Mouse (Mus musculus) cerebellum, adult 2 months (tissue): Measurements from ENCODE around the gene Popdc2. TPM values are rescaled to one million over a fixed set of nuclear protein-coding genes. Genes with fewer than 3 reads are reported as not detected.
"Not testable (repeated sequence)": the region's sequence is repeated elsewhere in the genome, so short reads cannot be mapped to it uniquely, and the experiment has no call there.

ENCODE experiments used
- DNase-seq, 2 experiments: peaks; one replicate each; pipeline ENCODE4 v3.0.0; 2021
- H3K27ac ChIP-seq: fragments of 200-500 bp; 2 replicates; pipeline ENCODE4 v1.5.1; 2012; ENCODE audit warnings: low read length, control low read depth, inconsistent platforms; ENCODE audit not compliant: insufficient read depth
- H3K27me3 ChIP-seq: fragments of 200-500 bp; 2 replicates; pipeline ENCODE4 v1.6.1; 2012; ENCODE audit warnings: inconsistent platforms, mild to moderate bottlenecking, low read length, moderate library complexity; ENCODE audit not compliant: control insufficient read depth, insufficient read depth
- H3K4me1 ChIP-seq: fragments of 200-500 bp; 2 replicates; pipeline ENCODE4 v1.6.1; 2011; ENCODE audit warnings: low read length; ENCODE audit not compliant: control insufficient read depth, insufficient read depth
- H3K4me3 ChIP-seq: fragments of 200-500 bp; replicated peaks from 2 replicates; pipeline ENCODE3; 2011; ENCODE audit warnings: mild to moderate bottlenecking, low read depth, low read length, control low read depth; ENCODE audit not compliant: insufficient read depth
- CTCF ChIP-seq: fragments of 200-500 bp; IDR thresholded peaks from 2 replicates; pipeline ENCODE4 v1.5.1; 2011; ENCODE audit warnings: low read depth, mild to moderate bottlenecking, control low read depth, low read length, moderate library complexity, borderline replicate concordance; ENCODE audit not compliant: insufficient read depth
- POLR2A ChIP-seq: fragments of 200-500 bp; IDR thresholded peaks from 2 replicates; pipeline ENCODE4 v1.6.1; 2011; ENCODE audit warnings: low read length, control low read depth, borderline replicate concordance; ENCODE audit not compliant: insufficient read depth
- WGBS: fragments of 180-500 bp; shearing (Covaris S2); methylation state at CpG from one replicate; pipeline ENCODE4 v1.1.7; 2018; 5-methylcytosine and 5-hydroxymethylcytosine counted together
- polyA plus RNA-seq: library from polyadenylated mRNA; depleted of rRNA; stranded (reverse); fragments of >200 nt; gene quantifications from 2 replicates; pipeline ENCODE4 v1.2.3, GENCODE M21; 2012; rRNA removed

Popdc2 gene
- polyA plus RNA-seq = 0.31 and 0.36 TPM in 2 replicates

DNA sequence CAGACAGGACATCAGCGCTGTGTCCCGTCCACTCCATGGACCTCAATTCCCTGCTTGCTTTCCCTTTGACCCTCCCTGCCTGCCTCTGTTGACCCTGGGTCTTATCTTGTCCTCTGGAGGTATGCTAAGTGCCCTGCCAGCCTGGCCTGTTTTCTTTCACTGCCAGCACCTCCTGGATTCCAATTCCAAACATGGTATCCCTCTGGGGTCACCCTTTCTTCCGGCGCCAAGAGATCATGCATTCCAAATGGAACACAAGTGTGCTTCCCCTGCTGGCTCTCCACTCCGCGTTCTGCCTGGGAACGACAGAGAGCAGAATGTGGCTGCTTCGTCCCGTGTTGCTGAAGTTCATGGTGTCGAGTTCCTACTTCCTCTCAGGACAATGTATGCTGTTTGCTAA, at the start of gene Popdc2:
TSS of gene Popdc2 (plus strand) at position 277 of the 400 bp plus-strand sequence.
- no peaks in the 10 kb centered on the region for H3K4me1 ChIP-seq
- no peak for DNase-seq
- no peaks in the 10 kb centered on the region for H3K27me3 ChIP-seq
- WGBS = 33% methylated on average over 10 of the region's 10 CpGs
- no peak for TF ChIP-seq CTCF
- TF ChIP-seq POLR2A = no peak
- H3K4me3 ChIP-seq = no peak within 1 kb of the TSS
- H3K27ac ChIP-seq = no peak within 1 kb of the TSS

DNA sequence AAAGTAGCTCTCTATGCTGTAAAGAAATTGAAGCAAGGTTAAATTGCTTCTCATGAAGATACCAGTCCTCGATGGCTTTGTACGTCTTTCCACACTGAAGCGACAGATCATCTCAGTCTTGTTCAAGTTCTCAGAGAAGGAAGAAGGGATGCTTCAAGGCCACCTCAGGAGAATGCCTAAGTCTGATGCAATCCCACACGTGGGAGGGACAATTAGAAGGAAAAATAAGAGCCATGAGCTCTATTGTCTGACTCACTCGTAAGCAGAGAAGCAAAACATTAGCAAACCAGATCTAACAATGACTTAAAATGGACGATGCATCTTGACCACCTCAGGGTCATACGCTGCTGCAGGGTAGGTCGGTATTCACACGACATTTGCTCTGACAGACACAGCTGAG, 43.5 kb upstream of the Popdc2 start:
- DNase-seq = no peak
- WGBS = 77% methylated on average over 9 of the region's 9 CpGs
- no peak overlapping the region for H3K4me3 ChIP-seq
- no peaks in the 10 kb centered on the region for H3K4me1 ChIP-seq
- no peak for TF ChIP-seq POLR2A
- TF ChIP-seq CTCF = no peak
- H3K27ac ChIP-seq = no peak overlapping the region
- peaks cover 1% of the 10 kb centered on the region; the same call in 1 of the 2 replicates for H3K27me3 ChIP-seq

DNA sequence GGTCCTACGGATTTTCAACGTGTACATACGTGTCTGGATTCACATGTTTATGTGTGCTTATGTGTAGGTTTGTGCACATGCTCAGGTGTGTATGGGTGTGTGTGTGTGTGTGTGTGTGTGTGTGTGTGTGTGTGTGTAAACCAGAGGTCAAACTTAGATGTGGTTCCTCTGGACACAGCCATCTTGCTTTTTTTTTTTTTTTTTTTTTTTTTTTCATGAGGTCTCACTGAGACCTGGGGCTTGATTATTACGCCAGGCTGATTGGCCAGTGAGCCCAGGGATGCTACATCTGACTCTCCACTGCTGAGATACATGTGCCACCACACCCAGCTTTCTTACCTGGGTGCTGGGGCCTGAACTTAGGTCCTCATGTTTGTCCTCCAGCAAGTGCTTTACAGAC, 42.9 kb upstream of the Popdc2 start:
- WGBS = 85% methylated on average over 4 of the region's 4 CpGs
- Histone ChIP-seq H3K27me3 (peaks cover 1% of the 10 kb centered on the region; the same call in 1 of the 2 replicates), H3K27ac (no peak overlapping the region), H3K4me1 (no peaks in the 10 kb centered on the region), H3K4me3 (no peak overlapping the region)
- no peak for DNase-seq
- TF ChIP-seq CTCF (no peak), POLR2A (no peak)

DNA sequence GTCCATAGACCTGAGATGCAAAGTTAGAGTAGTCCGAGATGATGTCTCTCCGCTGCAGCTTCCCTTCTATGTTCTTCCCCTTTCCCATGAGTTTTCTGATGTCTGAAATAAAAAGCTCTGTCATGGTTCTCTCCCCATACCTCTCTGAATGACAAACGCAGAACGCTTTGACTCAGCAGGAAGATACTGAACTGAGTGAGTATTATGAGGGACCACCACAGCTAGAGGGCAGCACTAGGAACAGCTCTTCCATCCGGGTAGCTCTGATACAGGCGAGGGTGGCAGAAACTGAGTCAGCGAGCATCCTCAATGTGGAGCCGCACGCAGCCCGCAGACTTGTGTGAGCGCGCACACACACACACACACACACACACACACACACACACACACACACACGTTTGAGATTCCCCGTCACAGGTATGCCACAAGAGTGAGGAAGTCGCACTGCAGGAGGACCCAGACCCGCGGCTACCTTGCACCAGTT, 40.5 kb upstream of the Popdc2 start:
- H3K27me3 ChIP-seq = peaks cover 1% of the 10 kb centered on the region; the same call in 1 of the 2 replicates
- H3K27ac ChIP-seq = no peak overlapping the region
- WGBS = 23% methylated on average over 17 of the region's 17 CpGs
- TF ChIP-seq CTCF = peak; percentile 74; the same call in 1 of the 2 replicates
- no peak for TF ChIP-seq POLR2A
- peak overlapping the region; percentile 48 for H3K4me3 ChIP-seq
- no peaks in the 10 kb centered on the region for H3K4me1 ChIP-seq
- peak; percentile 61 to 63 for DNase-seq

DNA sequence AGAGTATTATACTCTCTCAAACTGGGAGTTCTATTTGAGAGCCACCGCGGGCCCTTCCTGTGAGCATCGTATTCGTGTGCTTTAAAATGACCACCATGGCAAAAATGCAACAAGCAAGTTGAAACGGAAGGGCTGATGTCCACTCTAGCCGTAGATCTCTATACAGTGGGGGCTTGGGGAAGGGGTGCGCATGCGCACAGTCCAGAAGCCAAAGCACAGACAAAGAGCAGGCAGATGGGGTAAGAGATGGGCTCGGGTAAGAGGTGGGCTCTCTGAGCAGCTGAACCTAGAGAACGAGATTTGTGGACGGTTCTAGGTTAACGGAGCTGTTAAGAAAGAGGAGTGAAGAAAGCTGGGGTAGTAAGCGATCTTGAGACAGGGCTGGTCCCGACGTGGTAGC, 37.7 kb upstream of the Popdc2 start:
- H3K27me3 ChIP-seq = peaks cover 1% of the 10 kb centered on the region; the same call in 1 of the 2 replicates
- no peak overlapping the region for H3K27ac ChIP-seq
- no peak overlapping the region for H3K4me3 ChIP-seq
- TF ChIP-seq POLR2A (no peak), CTCF (no peak)
- 93% methylated on average over 15 of the region's 15 CpGs for WGBS
- no peaks in the 10 kb centered on the region for H3K4me1 ChIP-seq
- no peak for DNase-seq

DNA sequence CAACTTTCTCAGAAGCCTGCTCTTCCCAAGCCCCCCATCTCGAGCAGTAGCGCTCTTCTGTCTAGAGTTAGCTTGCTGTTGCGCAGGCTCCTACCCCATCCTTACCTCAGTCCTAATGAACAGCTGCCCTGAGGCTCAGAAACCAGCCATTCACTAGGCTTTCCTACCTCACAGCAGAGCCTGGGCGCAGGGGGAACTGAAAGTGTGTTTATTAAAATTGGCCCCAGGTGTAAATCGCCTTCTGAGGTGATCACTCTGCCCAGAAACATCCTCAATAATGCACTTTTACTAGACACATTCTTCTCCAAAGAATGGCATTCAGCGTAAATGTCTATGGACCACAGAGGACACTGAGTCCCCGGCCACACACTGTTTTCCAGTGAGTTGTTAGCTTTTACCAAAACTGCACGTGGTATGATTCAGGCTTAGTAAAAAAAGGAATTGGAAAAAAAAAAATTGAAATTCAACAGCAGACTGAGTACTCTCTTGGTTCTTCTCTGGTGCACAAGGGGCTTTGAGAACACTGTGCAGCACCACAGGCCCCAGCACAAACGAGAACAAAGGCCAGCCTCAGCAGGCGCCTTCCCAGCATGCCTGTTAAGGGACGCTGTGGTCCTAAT, 35.1 kb upstream of the Popdc2 start:
- TF ChIP-seq POLR2A (no peak), CTCF (no peak)
- no peak overlapping the region for H3K4me3 ChIP-seq
- 70% methylated on average over 11 of the region's 11 CpGs for WGBS
- H3K4me1 ChIP-seq = no peaks in the 10 kb centered on the region
- no peak overlapping the region for H3K27ac ChIP-seq
- no peaks in the 10 kb centered on the region for H3K27me3 ChIP-seq
- DNase-seq = no peak

DNA sequence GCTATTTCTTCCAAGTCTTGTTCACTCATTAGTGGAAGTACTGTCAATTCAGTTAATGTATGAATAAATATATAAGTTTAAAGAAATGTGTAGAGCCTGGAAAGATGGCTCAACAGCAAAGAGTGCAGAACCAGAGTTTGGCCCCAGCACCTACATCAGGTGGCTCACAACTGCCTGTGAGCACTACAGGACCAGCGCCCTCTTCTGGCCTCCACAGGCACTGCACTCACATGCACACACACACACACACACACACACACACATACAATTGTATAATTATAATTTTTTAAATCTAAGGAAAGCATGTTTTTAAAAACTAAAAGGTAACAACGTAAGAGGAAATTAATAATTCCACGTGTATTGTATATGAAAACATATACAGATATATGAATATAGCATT, 32.7 kb upstream of the Popdc2 start:
- TF ChIP-seq POLR2A (no peak), CTCF (no peak)
- 91% methylated on average over 3 of the region's 3 CpGs for WGBS
- DNase-seq = no peak
- H3K4me1 ChIP-seq = no peaks in the 10 kb centered on the region
- no peak overlapping the region for H3K27ac ChIP-seq
- H3K27me3 ChIP-seq = no peaks in the 10 kb centered on the region
- no peak overlapping the region for H3K4me3 ChIP-seq

DNA sequence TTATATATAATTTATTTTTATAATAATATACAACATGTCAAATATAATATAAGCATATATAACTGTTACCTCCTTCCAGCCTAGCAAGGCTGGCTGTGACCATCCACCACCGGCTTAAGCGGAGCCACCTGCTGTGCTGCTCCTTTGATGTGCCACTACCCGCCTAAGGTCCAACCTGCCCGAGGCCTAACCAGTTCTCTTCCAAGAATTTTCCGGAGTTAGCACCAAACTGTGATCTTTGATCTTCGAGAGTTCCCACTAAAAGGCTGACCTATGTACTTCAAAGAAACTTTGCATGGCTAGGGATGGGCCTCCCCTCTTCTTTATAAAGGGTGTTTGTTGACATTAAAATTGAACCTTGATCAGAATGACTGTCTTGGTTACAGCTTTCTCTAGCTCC, 27.6 kb upstream of the Popdc2 start:
- no peak for TF ChIP-seq POLR2A
- no peak for TF ChIP-seq CTCF
- 52% methylated on average over 6 of the region's 6 CpGs for WGBS
- Histone ChIP-seq H3K4me3 (no peak overlapping the region), H3K4me1 (no peaks in the 10 kb centered on the region), H3K27ac (no peak overlapping the region), H3K27me3 (no peaks in the 10 kb centered on the region)
- no peak for DNase-seq

DNA sequence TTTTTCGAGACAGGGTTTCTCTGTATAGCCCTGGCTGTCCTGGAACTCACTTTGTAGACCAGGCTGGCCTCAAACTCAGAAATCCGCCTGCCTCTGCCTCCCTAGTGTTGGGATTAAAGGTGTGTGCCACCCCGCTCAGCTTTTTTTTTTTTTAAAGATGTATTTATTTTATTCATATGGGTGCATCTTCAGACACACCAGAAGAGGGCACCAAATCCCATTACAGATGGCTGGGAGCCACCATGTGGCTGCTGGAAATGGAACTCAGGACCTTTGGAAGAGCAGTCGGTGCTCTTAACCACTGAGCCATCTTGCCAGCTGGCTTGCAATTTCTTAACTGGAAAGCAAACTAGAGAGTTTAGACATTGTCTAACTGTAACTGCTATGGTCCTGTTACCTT, 23.9 kb upstream of the Popdc2 start:
- not testable (repeated sequence) for DNase-seq, H3K27ac ChIP-seq, H3K4me1 ChIP-seq, H3K4me3 ChIP-seq, H3K27me3 ChIP-seq
- 76% methylated on average over 4 of the region's 4 CpGs for WGBS
